Mouse (Mus musculus): ENCODE results near the gene Nr4a1.

Gene Nr4a1

GRCm38 (mm10) chr15:101283183-101283910 lies 29.3 kb downstream of the Nr4a1 start:
- no peak for DNase-seq (ENCODE audit: extremely low read depth, insufficient read length, low spot score)

GRCm38 (mm10) chr15:101283911-101284750 lies 30.1 kb downstream of the Nr4a1 start, which contains the start of gene Atg101:
Gene Atg101 (plus strand): TSS chr15:101284272.
- peak; percentile 94 for DNase-seq (ENCODE audit: extremely low read depth, insufficient read length, low spot score)

- peak; percentile 38 for DNase-seq (ENCODE audit: extremely low read depth, insufficient read length, low spot score)
These were observed 32.2 kb downstream of the Nr4a1 start for GRCm38 (mm10) chr15:101286129-101286770.

- no peak for DNase-seq (ENCODE audit: extremely low read depth, insufficient read length, low spot score)
These were observed 33.3 kb downstream of the Nr4a1 start for GRCm38 (mm10) chr15:101287361-101287760.

GRCm38 (mm10) chr15:101290354-101290753 lies 36.3 kb downstream of the Nr4a1 start:
- DNase-seq (ENCODE audit: extremely low read depth, insufficient read length, low spot score), result no peak

GRCm38 (mm10) chr15:101292012-101292411 lies 37.9 kb downstream of the Nr4a1 start:
- no peak for DNase-seq (ENCODE audit: extremely low read depth, insufficient read length, low spot score)

GRCm38 (mm10) chr15:101293025-101293621 lies 39.1 kb downstream of the Nr4a1 start, which contains the start of gene 6030408B16Rik:
Gene 6030408B16Rik (plus strand): TSS chr15:101293212.
- DNase-seq (ENCODE audit: extremely low read depth, insufficient read length, low spot score), result no peak

- DNase-seq (ENCODE audit: extremely low read depth, insufficient read length, low spot score), result no peak
These were observed 40.2 kb downstream of the Nr4a1 start for GRCm38 (mm10) chr15:101294028-101294894.

- no peak for DNase-seq (ENCODE audit: extremely low read depth, insufficient read length, low spot score)
These were observed 41.0 kb downstream of the Nr4a1 start for GRCm38 (mm10) chr15:101295106-101295505.

GRCm38 (mm10) chr15:101295616-101296015 lies 41.5 kb downstream of the Nr4a1 start:
- DNase-seq (ENCODE audit: extremely low read depth, insufficient read length, low spot score), result no peak

- no peak for DNase-seq (ENCODE audit: extremely low read depth, insufficient read length, low spot score)
These were observed 42.0 kb downstream of the Nr4a1 start for GRCm38 (mm10) chr15:101296091-101296490.

GRCm38 (mm10) chr15:101297988-101298387 lies 43.9 kb downstream of the Nr4a1 start:
- DNase-seq (ENCODE audit: extremely low read depth, insufficient read length, low spot score), result no peak

- DNase-seq (ENCODE audit: extremely low read depth, insufficient read length, low spot score), result no peak
These were observed 44.5 kb downstream of the Nr4a1 start for GRCm38 (mm10) chr15:101298550-101298949.

GRCm38 (mm10) chr15:101299480-101299960 lies 45.5 kb downstream of the Nr4a1 start:
- no peak for DNase-seq (ENCODE audit: extremely low read depth, insufficient read length, low spot score)

GRCm38 (mm10) chr15:101300128-101300527 lies 46.1 kb downstream of the Nr4a1 start:
- no peak for DNase-seq (ENCODE audit: extremely low read depth, insufficient read length, low spot score)

GRCm38 (mm10) chr15:101302201-101302600 lies 48.1 kb downstream of the Nr4a1 start:
- no peak for DNase-seq (ENCODE audit: extremely low read depth, insufficient read length, low spot score)

GRCm38 (mm10) chr15:101303830-101304229 lies 49.8 kb downstream of the Nr4a1 start:
- DNase-seq (ENCODE audit: extremely low read depth, insufficient read length, low spot score), result no peak

- DNase-seq (ENCODE audit: extremely low read depth, insufficient read length, low spot score), result no peak
These were observed 52.4 kb downstream of the Nr4a1 start for GRCm38 (mm10) chr15:101306459-101306858.

- no peak for DNase-seq (ENCODE audit: extremely low read depth, insufficient read length, low spot score)
These were observed 54.6 kb downstream of the Nr4a1 start for GRCm38 (mm10) chr15:101308440-101309348.

Data from 3134 (cell line).